ENCODE assay signal across 24 mouse cellular contexts in genomic region chr19:45454391-45454790, GRCm38 (mm10).
"Had no signal": no experiment of that assay in that cellular context is flagged by ENCODE, and none has a peak within 500 bp of the region (broad histone marks: within the 10 kb centered on the region; RNA-seq: fewer than 3 reads in every experiment).

No protein-coding gene starts in this region.

- H3K27ac ChIP-seq: heart, embryonic 10.5 days; heart, embryonic 13.5 days; heart, embryonic 15.5 days; hindbrain, embryonic 13.5 days; hindbrain, embryonic 15.5 days; hindbrain, postnatal 0 days; kidney, embryonic 15.5 days; kidney, postnatal 0 days; limb, embryonic 13.5 days; limb, embryonic 15.5 days; liver, embryonic 12.5 days; liver, embryonic 14.5 days had no signal

- H3K4me3 ChIP-seq: heart, embryonic 10.5 days; heart, embryonic 13.5 days; heart, embryonic 15.5 days; hindbrain, embryonic 13.5 days; hindbrain, embryonic 15.5 days; kidney, embryonic 15.5 days; limb, embryonic 13.5 days; limb, embryonic 15.5 days; liver, embryonic 12.5 days had no signal

- DNase-seq: gastrocnemius, postnatal 10 days; gastrocnemius, postnatal 36 days; heart, adult 18-20 months; heart, postnatal 14 days; heart, postnatal 36 days; kidney, adult 11 months; kidney, adult 2 months; kidney, adult 9 months; kidney, postnatal 14 days; kidney, postnatal 36 days; layer of hippocampus, postnatal 36 days; left cerebral cortex, postnatal 4 days had no signal

- H3K4me1 ChIP-seq: heart, embryonic 10.5 days; heart, embryonic 15.5 days; limb, embryonic 15.5 days had no signal
